Mouse (Mus musculus) midbrain, embryonic 14.5 days (tissue): Measurements from ENCODE around the gene Slc7a6. TPM values are rescaled to one million over a fixed set of nuclear protein-coding genes. Genes with fewer than 3 reads are reported as not detected.
"Not testable (repeated sequence)": the region's sequence is repeated elsewhere in the genome, so short reads cannot be mapped to it uniquely, and the experiment has no call there.

Source experiments
- ATAC-seq: fragments of 200-750 bp; cut with Nextera tagmentation; 2 replicates; pipeline ENCODE4 v1.8.0; 2017; ENCODE audit warnings: moderate number of reproducible peaks, moderate library complexity; ENCODE audit not compliant: low FRiP score, low TSS enrichment
- DNase-seq: peaks from one replicate; pipeline ENCODE4 v3.0.0-alpha.2; 2015
- H3K27ac ChIP-seq: fragments of 300-500 bp; sonication (generic); replicated peaks from 2 replicates; pipeline ENCODE4 v1.5.1; 2014; ENCODE audit warnings: mild to moderate bottlenecking, low read depth, low read length, moderate library complexity
- H3K27me3 ChIP-seq: fragments of 300-500 bp; sonication (generic); 2 replicates; pipeline ENCODE4 v1.6.1; 2014; ENCODE audit warnings: low read length, control low read depth, mixed read lengths; ENCODE audit not compliant: control insufficient read depth, insufficient read depth
- H3K36me3 ChIP-seq: fragments of 300-500 bp; sonication (generic); 2 replicates; pipeline ENCODE4 v1.6.1; 2014; ENCODE audit warnings: low read length, control low read depth; ENCODE audit not compliant: control insufficient read depth, insufficient read depth
- H3K4me1 ChIP-seq: fragments of 300-500 bp; sonication (generic); 2 replicates; pipeline ENCODE4 v1.6.1; 2014; ENCODE audit warnings: mild to moderate bottlenecking, antibody characterized with exemption, low read length, control low read depth; ENCODE audit not compliant: control insufficient read depth, insufficient read depth
- H3K4me2 ChIP-seq: fragments of 300-500 bp; sonication (generic); 2 replicates; pipeline ENCODE4 v1.6.1; 2014; ENCODE audit warnings: mild to moderate bottlenecking, low read length, moderate library complexity
- H3K4me3 ChIP-seq: fragments of 300-500 bp; sonication (generic); replicated peaks from 2 replicates; pipeline ENCODE4 v1.5.1; 2014; ENCODE audit warnings: low read depth, low read length
- H3K9ac ChIP-seq: fragments of 300-500 bp; sonication (generic); replicated peaks from 2 replicates; pipeline ENCODE4 v1.6.1; 2014; ENCODE audit warnings: mild to moderate bottlenecking, low read length, moderate library complexity
- H3K9me3 ChIP-seq: fragments of 300-500 bp; sonication (generic); 2 replicates; pipeline ENCODE4 v1.6.1; 2016; ENCODE audit warnings: low read length, control low read depth, mixed read lengths; ENCODE audit not compliant: control insufficient read depth
- WGBS: fragments of 180-500 bp; shearing (Covaris S2); extraction: QIAGEN DNeasy Blood & Tissue Kit; methylation state at CpG from one replicate; pipeline ENCODE4 v1.1.7; 2014; 5-methylcytosine and 5-hydroxymethylcytosine counted together
- polyA plus RNA-seq: library from polyadenylated mRNA; unstranded; fragments of >200 nt; fragmentation: Nextera tagmentation; extraction: Ambion mirVana; gene quantifications from 2 replicates; pipeline ENCODE4 v1.2.1, GENCODE M21; 2014

The Slc7a6 gene
- polyA plus RNA-seq, 1 experiment from 2014 or later = 77.8 TPM

GRCm38 (mm10) chr8:106186394-106186793 lies 17.7 kb downstream of the Slc7a6 start:
- 97% methylated on average over 3 of the region's 3 CpGs for WGBS
- Histone ChIP-seq H3K36me3 (peaks cover 44% of the 10 kb centered on the region), H3K9me3 (no peaks in the 10 kb centered on the region), H3K4me2 (no peak overlapping the region), H3K27me3 (no peaks in the 10 kb centered on the region), H3K9ac (no peak overlapping the region), H3K4me3 (no peak overlapping the region), H3K4me1 (no peaks in the 10 kb centered on the region), H3K27ac (no peak overlapping the region)
- no peak for DNase-seq
- ATAC-seq = no peak

GRCm38 (mm10) chr8:106189162-106189561 lies 20.5 kb downstream of the Slc7a6 start:
- H3K36me3 ChIP-seq = peaks cover 59% of the 10 kb centered on the region
- 95% methylated on average over 4 of the region's 4 CpGs for WGBS

GRCm38 (mm10) chr8:106191639-106192038 lies 23.0 kb downstream of the Slc7a6 start:
- H3K4me3 ChIP-seq = no peak overlapping the region
- no peaks in the 10 kb centered on the region for H3K9me3 ChIP-seq
- H3K27ac ChIP-seq = no peak overlapping the region
- H3K36me3 ChIP-seq = peaks cover 70% of the 10 kb centered on the region
- H3K4me1 ChIP-seq = no peaks in the 10 kb centered on the region
- no peaks in the 10 kb centered on the region for H3K27me3 ChIP-seq
- no peak for DNase-seq
- 97% methylated on average over 5 of the region's 5 CpGs for WGBS
- no peak overlapping the region for H3K4me2 ChIP-seq
- H3K9ac ChIP-seq = no peak overlapping the region
- ATAC-seq = no peak

More at GRCm38 (mm10) chr8:106189162-106189561, 20.5 kb downstream of the Slc7a6 start:
- no peaks in the 10 kb centered on the region for H3K4me1 ChIP-seq
- no peak overlapping the region for H3K27ac ChIP-seq
- no peak for DNase-seq
- no peak overlapping the region for H3K9ac ChIP-seq
- ATAC-seq = no peak
- no peaks in the 10 kb centered on the region for H3K27me3 ChIP-seq
- H3K9me3 ChIP-seq = no peaks in the 10 kb centered on the region
- H3K4me3 ChIP-seq = no peak overlapping the region
- no peak overlapping the region for H3K4me2 ChIP-seq

GRCm38 (mm10) chr8:106193162-106193561 lies 24.5 kb downstream of the Slc7a6 start:
- Histone ChIP-seq H3K36me3 (peaks cover 73% of the 10 kb centered on the region), H3K4me3 (no peak overlapping the region), H3K4me2 (no peak overlapping the region), H3K27me3 (no peaks in the 10 kb centered on the region), H3K4me1 (no peaks in the 10 kb centered on the region), H3K9ac (no peak overlapping the region), H3K27ac (no peak overlapping the region), H3K9me3 (no peaks in the 10 kb centered on the region)
- DNase-seq (no peak), ATAC-seq (no peak)
- 93% methylated on average over 6 of the region's 6 CpGs for WGBS

GRCm38 (mm10) chr8:106194062-106194461 lies 25.4 kb downstream of the Slc7a6 start:
- ATAC-seq = no peak
- Histone ChIP-seq H3K27me3 (no peaks in the 10 kb centered on the region), H3K9ac (no peak overlapping the region), H3K4me2 (no peak overlapping the region), H3K9me3 (no peaks in the 10 kb centered on the region), H3K4me3 (no peak overlapping the region), H3K27ac (no peak overlapping the region), H3K4me1 (no peaks in the 10 kb centered on the region), H3K36me3 (peaks cover 82% of the 10 kb centered on the region)
- 94% methylated on average over 5 of the region's 5 CpGs for WGBS
- no peak for DNase-seq

- DNase-seq (peak; percentile 75), ATAC-seq (no peak)
- Histone ChIP-seq H3K4me3 (no peak overlapping the region), H3K27me3 (no peaks in the 10 kb centered on the region), H3K4me2 (no peak overlapping the region), H3K27ac (no peak overlapping the region), H3K9ac (no peak overlapping the region), H3K4me1 (no peaks in the 10 kb centered on the region), H3K9me3 (no peaks in the 10 kb centered on the region), H3K36me3 (peaks cover 90% of the 10 kb centered on the region)
- 3% methylated on average over 1 of the region's 1 CpGs for WGBS
Measured at GRCm38 (mm10) chr8:106198741-106199140, 30.1 kb downstream of the Slc7a6 start.

GRCm38 (mm10) chr8:106199596-106199995 lies 30.9 kb downstream of the Slc7a6 start:
- H3K9me3 ChIP-seq, H3K4me3 ChIP-seq, H3K4me2 ChIP-seq, H3K27me3 ChIP-seq, H3K9ac ChIP-seq, DNase-seq, H3K4me1 ChIP-seq, H3K27ac ChIP-seq, ATAC-seq: not testable (repeated sequence)
- peaks cover 88% of the 10 kb centered on the region for H3K36me3 ChIP-seq
- 91% methylated on average over 3 of the region's 3 CpGs for WGBS

GRCm38 (mm10) chr8:106210035-106210731 lies 41.5 kb downstream of the Slc7a6 start:
- Histone ChIP-seq H3K9me3 (no peaks in the 10 kb centered on the region), H3K4me1 (peaks cover 17% of the 10 kb centered on the region), H3K27me3 (no peaks in the 10 kb centered on the region), H3K9ac (peak overlapping the region; percentile 86), H3K4me3 (peak overlapping the region; percentile 88), H3K4me2 (peak overlapping the region; percentile 87), H3K27ac (peak overlapping the region; percentile 93), H3K36me3 (peaks cover 38% of the 10 kb centered on the region)
- WGBS = under 1% methylated on average over 35 of the region's 35 CpGs
- DNase-seq (no peak), ATAC-seq (peak; percentile 78)

- Histone ChIP-seq H3K4me2 (peak within 1 kb of the TSS; percentile 87), H3K9me3 (no peaks in the 10 kb centered on the region), H3K27me3 (no peaks in the 10 kb centered on the region), H3K4me1 (peaks cover 17% of the 10 kb centered on the region), H3K4me3 (peak within 1 kb of the TSS; percentile 88), H3K36me3 (peaks cover 39% of the 10 kb centered on the region), H3K9ac (peak within 1 kb of the TSS; percentile 86), H3K27ac (peak within 1 kb of the TSS; percentile 93)
- ATAC-seq (peak; percentile 98), DNase-seq (peak; percentile 99)
- 0% methylated on average over 52 of the region's 52 CpGs for WGBS
Measured at GRCm38 (mm10) chr8:106210821-106211345, 42.2 kb downstream of the Slc7a6 start, which contains the start of the genes Slc7a6os and Prmt7. TSS of gene Slc7a6os (minus strand) at chr8:106210935. TSS of gene Prmt7 (plus strand) at chr8:106210936.
